Mouse (Mus musculus): ENCODE data around the gene Tshr. TPM values are rescaled to one million over a fixed set of nuclear protein-coding genes. Genes with fewer than 3 reads are reported as not detected.
"Not testable (repeated sequence)": the region's sequence is repeated elsewhere in the genome, so short reads cannot be mapped to it uniquely, and the experiment has no call there.

Gene Tshr
- polyA plus RNA-seq, 1 experiment from 2014 or later = 0.02 TPM

- DNase-seq (peak; percentile 76), ATAC-seq (peak; percentile 62)
- H3K4me2 ChIP-seq (ENCODE audit: low read depth, low read length) = peak overlapping the region; percentile 38
- H3K4me3 ChIP-seq (ENCODE audit: low read depth, low read length) = no peak overlapping the region
- 0 out of 2 replicates have a peak, but pooled peaks cover 6% of the 10 kb centered on the region for H3K4me1 ChIP-seq (ENCODE audit: insufficient read depth)
- no peaks in the 10 kb centered on the region for H3K9me3 ChIP-seq (ENCODE audit: low read length)
- no peak overlapping the region for H3K9ac ChIP-seq (replicated peaks)
- 54% methylated on average over 19 of the region's 19 CpGs for WGBS (ENCODE audit: insufficient replicate concordance)
- H3K27me3 ChIP-seq (ENCODE audit: insufficient read depth, low read length) = no peaks in the 10 kb centered on the region
- H3K27ac ChIP-seq (ENCODE audit: low read depth) = no peak overlapping the region
- no peak for TF ChIP-seq EP300 (IDR thresholded peaks at IDR 0.05; ENCODE audit: low read depth)
- TF ChIP-seq CTCF (IDR thresholded peaks at IDR 0.05; ENCODE audit: low read depth) = no peak
- H3K36me3 ChIP-seq (replicated peaks; ENCODE audit: insufficient read depth, low read length) = 0 out of 2 replicates have a peak, but pooled peaks cover 5% of the 10 kb centered on the region
Measured at GRCm38 (mm10) chr12:91551773-91552526, 167.6 kb downstream of the Tshr start.

DNA sequence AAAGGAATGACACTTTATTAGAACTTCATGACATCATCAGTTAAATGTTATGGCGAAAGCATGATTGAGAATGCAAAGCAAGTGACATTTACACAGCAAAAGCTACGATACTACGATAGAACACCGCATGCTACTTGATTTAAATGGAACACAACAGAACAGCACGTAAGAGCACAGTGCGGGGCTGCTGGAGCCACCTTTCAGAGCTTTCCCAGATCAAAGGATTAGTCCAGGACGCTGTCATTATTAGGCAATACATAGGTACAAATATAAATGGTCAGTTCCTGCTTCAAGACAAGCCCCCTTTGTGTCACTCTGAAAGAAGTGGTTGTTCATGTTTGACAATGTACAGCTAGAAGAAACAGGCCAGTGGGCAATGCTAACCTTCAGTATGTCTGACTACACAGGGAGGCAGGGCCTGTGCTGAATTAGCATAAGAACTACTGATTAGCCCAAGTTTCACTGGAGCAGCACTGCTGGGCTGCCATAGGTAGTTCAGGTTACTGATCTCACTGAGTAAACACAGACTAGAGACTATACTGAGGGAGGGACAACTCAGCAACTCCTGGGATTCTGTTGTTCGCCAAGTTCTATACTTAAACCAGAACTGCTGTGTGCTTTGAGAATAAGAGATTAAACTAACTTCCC lies 173.1 kb downstream of the Tshr start:
- Histone ChIP-seq H3K27ac (ENCODE audit: low read depth) (0 out of 2 replicates have a peak overlapping the region, but pooled peaks have one; percentile 16), H3K36me3 (replicated peaks; ENCODE audit: insufficient read depth, low read length) (peaks cover 24% of the 10 kb centered on the region)
- not testable (repeated sequence) for H3K9me3 ChIP-seq (ENCODE audit: low read length); H3K4me3 ChIP-seq (ENCODE audit: low read depth, low read length); H3K4me2 ChIP-seq (ENCODE audit: low read depth, low read length); H3K9ac ChIP-seq (replicated peaks); H3K27me3 ChIP-seq (ENCODE audit: insufficient read depth, low read length); H3K4me1 ChIP-seq (ENCODE audit: insufficient read depth); DNase-seq
- ATAC-seq = peak; percentile 98
- WGBS (ENCODE audit: insufficient replicate concordance) = 88% methylated on average over 8 of the region's 8 CpGs

DNA sequence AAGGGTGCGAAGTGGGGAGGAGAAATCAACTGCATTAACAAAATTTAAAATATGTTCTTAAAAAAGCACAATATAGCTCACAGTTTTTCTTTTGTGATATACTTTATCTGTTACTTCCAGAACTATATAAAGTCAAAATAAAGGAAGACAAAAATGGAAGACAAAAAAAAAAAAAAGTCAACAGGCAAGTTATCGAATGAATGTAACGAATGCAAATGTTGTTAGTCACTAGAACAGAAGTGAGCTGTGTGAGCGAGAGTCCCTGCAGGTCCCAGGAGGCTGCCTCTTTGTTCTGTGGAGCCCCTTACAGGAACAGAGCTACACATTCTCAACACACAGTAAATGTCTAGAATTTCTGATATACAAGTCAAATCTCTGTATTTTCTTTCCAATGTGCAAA lies 173.8 kb downstream of the Tshr start:
- not testable (repeated sequence) for H3K4me1 ChIP-seq (ENCODE audit: insufficient read depth); ATAC-seq; H3K27ac ChIP-seq (ENCODE audit: low read depth); H3K9me3 ChIP-seq (ENCODE audit: low read length); H3K9ac ChIP-seq (replicated peaks); DNase-seq; H3K27me3 ChIP-seq (ENCODE audit: insufficient read depth, low read length); H3K4me3 ChIP-seq (ENCODE audit: low read depth, low read length); H3K4me2 ChIP-seq (ENCODE audit: low read depth, low read length)
- 96% methylated on average over 4 of the region's 4 CpGs for WGBS (ENCODE audit: insufficient replicate concordance)
- H3K36me3 ChIP-seq (replicated peaks; ENCODE audit: insufficient read depth, low read length) = peaks cover 30% of the 10 kb centered on the region

DNA sequence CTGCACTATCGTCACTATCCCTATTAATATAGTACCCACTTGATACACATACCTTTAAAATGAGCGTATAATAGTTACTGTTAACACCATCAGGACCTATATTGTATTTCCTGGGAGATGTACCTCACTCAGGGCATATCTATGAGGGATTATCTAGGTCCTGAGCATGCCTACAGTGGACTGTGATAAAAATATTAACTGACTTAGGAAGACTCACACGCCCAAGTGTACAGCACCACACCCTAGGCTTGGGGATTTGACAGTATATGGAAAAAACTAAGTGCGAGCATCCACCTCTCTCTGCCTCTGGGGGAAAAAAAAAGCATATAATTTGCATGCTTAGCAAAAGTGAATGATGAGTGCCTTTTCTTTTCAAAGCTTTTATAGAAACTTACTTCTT lies 182.8 kb downstream of the Tshr start:
- Histone ChIP-seq H3K36me3 (replicated peaks; ENCODE audit: insufficient read depth, low read length) (peaks cover 75% of the 10 kb centered on the region), H3K9ac (replicated peaks) (no peak overlapping the region), H3K27ac (ENCODE audit: low read depth) (no peak overlapping the region), H3K4me3 (ENCODE audit: low read depth, low read length) (no peak overlapping the region), H3K27me3 (ENCODE audit: insufficient read depth, low read length) (no peaks in the 10 kb centered on the region), H3K4me1 (ENCODE audit: insufficient read depth) (no peaks in the 10 kb centered on the region), H3K9me3 (ENCODE audit: low read length) (no peaks in the 10 kb centered on the region), H3K4me2 (ENCODE audit: low read depth, low read length) (no peak overlapping the region)
- TF ChIP-seq EP300 (IDR thresholded peaks at IDR 0.05; ENCODE audit: low read depth) (no peak), CTCF (IDR thresholded peaks at IDR 0.05; ENCODE audit: low read depth) (no peak)
- ATAC-seq = no peak
- no peak for DNase-seq
- WGBS (ENCODE audit: insufficient replicate concordance) = 78% methylated on average over 4 of the region's 4 CpGs

DNA sequence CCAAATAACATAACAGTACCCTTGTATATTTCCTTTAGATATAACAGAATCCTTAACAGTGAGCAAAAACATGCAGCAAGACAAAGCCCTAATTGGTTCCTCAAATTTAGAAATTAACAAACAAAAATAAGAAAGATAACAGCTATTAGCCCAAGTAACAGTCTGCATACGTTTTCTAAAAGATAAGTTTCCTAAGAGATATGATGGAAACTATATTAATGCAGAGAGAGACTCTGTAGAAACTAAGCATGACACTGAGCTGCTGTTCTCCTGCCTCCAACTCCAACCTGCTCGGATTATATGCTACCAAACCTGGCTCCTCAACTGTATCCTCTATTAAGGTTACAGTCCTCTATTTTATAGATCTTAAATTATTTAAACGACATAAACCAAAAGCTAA lies 184.9 kb downstream of the Tshr start:
- no peak overlapping the region for H3K4me2 ChIP-seq (ENCODE audit: low read depth, low read length)
- H3K27ac ChIP-seq (ENCODE audit: low read depth) = no peak overlapping the region
- WGBS (ENCODE audit: insufficient replicate concordance) = 75% methylated on average over 3 of the region's 3 CpGs
- H3K4me1 ChIP-seq (ENCODE audit: insufficient read depth) = no peaks in the 10 kb centered on the region
- no peaks in the 10 kb centered on the region for H3K27me3 ChIP-seq (ENCODE audit: insufficient read depth, low read length)
- no peak for TF ChIP-seq EP300 (IDR thresholded peaks at IDR 0.05; ENCODE audit: low read depth)
- H3K36me3 ChIP-seq (replicated peaks; ENCODE audit: insufficient read depth, low read length) = peaks cover 74% of the 10 kb centered on the region
- no peak overlapping the region for H3K9ac ChIP-seq (replicated peaks)
- ATAC-seq (no peak), DNase-seq (no peak)
- no peak overlapping the region for H3K4me3 ChIP-seq (ENCODE audit: low read depth, low read length)
- H3K9me3 ChIP-seq (ENCODE audit: low read length) = no peaks in the 10 kb centered on the region

GRCm38 (mm10) chr12:91571708-91572107 lies 187.3 kb downstream of the Tshr start:
- TF ChIP-seq CTCF (IDR thresholded peaks at IDR 0.05; ENCODE audit: low read depth) (no peak), EP300 (IDR thresholded peaks at IDR 0.05; ENCODE audit: low read depth) (no peak)
- Histone ChIP-seq H3K9ac (replicated peaks) (no peak overlapping the region), H3K4me2 (ENCODE audit: low read depth, low read length) (no peak overlapping the region), H3K27ac (ENCODE audit: low read depth) (no peak overlapping the region), H3K9me3 (ENCODE audit: low read length) (no peaks in the 10 kb centered on the region), H3K27me3 (ENCODE audit: insufficient read depth, low read length) (no peaks in the 10 kb centered on the region), H3K4me1 (ENCODE audit: insufficient read depth) (no peaks in the 10 kb centered on the region), H3K36me3 (replicated peaks; ENCODE audit: insufficient read depth, low read length) (peaks cover 70% of the 10 kb centered on the region), H3K4me3 (ENCODE audit: low read depth, low read length) (no peak overlapping the region)
- 81% methylated on average over 2 of the region's 2 CpGs for WGBS (ENCODE audit: insufficient replicate concordance)
- DNase-seq (no peak), ATAC-seq (no peak)
